ENCODE assay signal across 9 mouse cellular contexts in genomic region chr17:47436907-47437547, GRCm38 (mm10). TPM values are rescaled to one million over a fixed set of nuclear protein-coding genes. Genes with fewer than 3 reads are reported as not detected.
DNase-seq lines count a peak whose midpoint lies in the region; ATAC-seq and TF ChIP-seq lines count a peak whose summit lies in the region.
"Had no signal": no experiment of that assay in that cellular context is flagged by ENCODE, and none has a peak within 500 bp of the region (broad histone marks: within the 10 kb centered on the region; RNA-seq: fewer than 3 reads in every experiment).

Gene 1700001C19Rik (minus strand): TSS chr17:47437376.

- no peaks in the 10 kb centered on the region for H3K9me3 ChIP-seq in heart, embryonic 12.5 days (replicated peaks)
- H3K9me3 ChIP-seq in ES-Bruce4 (replicated peaks; ENCODE audit: control insufficient read depth, insufficient read depth, low read length, poor library complexity, severe bottlenecking), result no peaks in the 10 kb centered on the region
- H3K9me3 ChIP-seq in hindbrain, embryonic 12.5 days (replicated peaks), result no peaks in the 10 kb centered on the region

- 2% methylated on average over 25 of the region's 25 CpGs for WGBS in heart, embryonic 12.5 days
- WGBS in hindbrain, embryonic 12.5 days, result 4% methylated on average over 25 of the region's 25 CpGs

- no peak for TF ChIP-seq CTCF in ES-Bruce4 (IDR thresholded peaks at IDR 0.05; ENCODE audit: low read depth, low read length)

- peak within 1 kb of the TSS; percentile 91 for H3K4me2 ChIP-seq in heart, embryonic 12.5 days
- H3K4me2 ChIP-seq in hindbrain, embryonic 12.5 days (replicated peaks), result peak within 1 kb of the TSS; percentile 72

- H3K4me1 ChIP-seq in heart, embryonic 12.5 days (replicated peaks), result peaks cover 50% of the 10 kb centered on the region
- peaks cover 10% of the 10 kb centered on the region for H3K4me1 ChIP-seq in ES-Bruce4 (ENCODE audit: control insufficient read depth, insufficient read depth, low read length)
- H3K4me1 ChIP-seq in hindbrain, embryonic 12.5 days, result peaks cover 16% of the 10 kb centered on the region

- no peak for TF ChIP-seq EP300 in ES-Bruce4 (IDR thresholded peaks at IDR 0.05; ENCODE audit: insufficient read depth, low read depth, low read length)

- no peak for TF ChIP-seq POLR2A in ES-Bruce4 (IDR thresholded peaks at IDR 0.05; ENCODE audit: insufficient read depth, low read length)

- H3K36me3 ChIP-seq in heart, embryonic 12.5 days, result no peaks in the 10 kb centered on the region
- no peaks in the 10 kb centered on the region for H3K36me3 ChIP-seq in ES-Bruce4 (ENCODE audit: control insufficient read depth, insufficient read depth, low read length, poor library complexity, severe bottlenecking)
- no peaks in the 10 kb centered on the region for H3K36me3 ChIP-seq in hindbrain, embryonic 12.5 days

- no peak within 1 kb of the TSS for H3K27ac ChIP-seq in heart, embryonic 12.5 days (ENCODE audit: poor library complexity, severe bottlenecking)
- H3K27ac ChIP-seq in ES-Bruce4 (ENCODE audit: insufficient read depth, low read length), result no peak within 1 kb of the TSS
- H3K27ac ChIP-seq in hindbrain, embryonic 12.5 days, result no peak within 1 kb of the TSS

- peak within 1 kb of the TSS; percentile 59 for H3K4me3 ChIP-seq in heart, embryonic 12.5 days
- H3K4me3 ChIP-seq in ES-Bruce4 (ENCODE audit: low read depth, low read length), result peak within 1 kb of the TSS; percentile 75
- peak within 1 kb of the TSS; percentile 38 for H3K4me3 ChIP-seq in hindbrain, embryonic 12.5 days

- DNase-seq in heart, postnatal 25 days (ENCODE audit: low spot score), result no peak
- DNase-seq in lung, postnatal 25 days (ENCODE audit: low spot score), result peak; percentile 36
- DNase-seq in right cerebral cortex, postnatal 36 days (ENCODE audit: low spot score in 2 of 2), result no peak
- DNase-seq in layer of hippocampus, postnatal 10 days (ENCODE audit: low spot score in 2 of 2), result no peak

- peak within 1 kb of the TSS; percentile 72 for H3K9ac ChIP-seq in heart, embryonic 12.5 days
- peak within 1 kb of the TSS; percentile 55 for H3K9ac ChIP-seq in ES-Bruce4 (ENCODE audit: low read depth, poor library complexity, severe bottlenecking)
- peak within 1 kb of the TSS; percentile 49; the same call in 1 of the 2 replicates for H3K9ac ChIP-seq in hindbrain, embryonic 12.5 days

- intact Hi-C loops in heart, postnatal 25 days (cut with DNase I), result no loop called here

- no peaks in the 10 kb centered on the region for H3K27me3 ChIP-seq in heart, embryonic 12.5 days (replicated peaks)
- H3K27me3 ChIP-seq in ES-Bruce4 (ENCODE audit: control insufficient read depth, insufficient read depth, low read length, poor library complexity, severe bottlenecking), result no peaks in the 10 kb centered on the region
- H3K27me3 ChIP-seq in hindbrain, embryonic 12.5 days, result peaks cover 45% of the 10 kb centered on the region

- no peak for ATAC-seq in heart, embryonic 12.5 days (ENCODE audit: insufficient number of reproducible peaks, low FRiP score)
- ATAC-seq in hindbrain, embryonic 12.5 days (ENCODE audit: low FRiP score), result no peak
- no peak for ATAC-seq in frontal cortex, adult (ENCODE audit: low TSS enrichment)

RNA-seq across cellular contexts. Expression of gene 1700001C19Rik, which starts in this region (rescaled TPM):
- polyA plus RNA-seq in heart, embryonic 12.5 days (2016; fragmentation: Nextera tagmentation; extraction: Ambion mirVana), result 1.0 and 1.2 TPM in 2 replicates
- not detected for total RNA-seq in heart, postnatal 25 days (2021)
- polyA plus RNA-seq in ES-Bruce4 (2011; ENCODE audit: insufficient read depth, insufficient read length, low read depth, missing spikeins), result 0.75 and 1.3 TPM in 2 replicates
- polyA plus RNA-seq in hindbrain, embryonic 12.5 days (2016; fragmentation: Nextera tagmentation; extraction: Ambion mirVana), result 0.14 and 0.65 TPM in 2 replicates
- total RNA-seq in layer of hippocampus, postnatal 10 days (2021), result under 1 TPM in 1 of 2 experiments, not detected in 1; 0.94 TPM
- total RNA-seq: MEL had no signal
